Mouse (Mus musculus) heart, postnatal 36 days (tissue): ENCODE data around the gene Cldn13. TPM values are rescaled to one million over a fixed set of nuclear protein-coding genes. Genes with fewer than 3 reads are reported as not detected.
"Not testable (repeated sequence)": the region's sequence is repeated elsewhere in the genome, so short reads cannot be mapped to it uniquely, and the experiment has no call there.

Experiments used
- DNase-seq, 2 experiments: peaks; one replicate each; pipeline ENCODE4 v3.0.0; 2021 to 2022
- intact Hi-C: fragments of 180-260 bp; cut with DNase I; formaldehyde crosslinking; loops from one replicate; pipeline ENCODE4 v1.15.1; 2025
- total RNA-seq, 2 experiments: library from RNA; stranded (reverse); gene quantifications; 2 replicates each; pipeline ENCODE4 v1.2.3; 2021

Cldn13 gene
- total RNA-seq, 2 experiments from 2014 or later, result not detected

GRCm38 (mm10) chr5:134934666-134935065 is 19.3 kb upstream of the Cldn13 start:
- DNase-seq, result no peak
- intact Hi-C loops, result loop anchor here (1.0 kb wide), 1 partner anchor 31 kb away; no protein-coding TSS in a partner anchor

GRCm38 (mm10) chr5:134933686-134934085 is 18.4 kb upstream of the Cldn13 start:
- intact Hi-C loops, result loop anchor here (1.0 kb wide), 1 partner anchor 32 kb away; no protein-coding TSS in a partner anchor
- not testable (repeated sequence) for DNase-seq

- no peak for DNase-seq
- intact Hi-C loops, result no loop called here
Observed at GRCm38 (mm10) chr5:134933281-134933680, 18.0 kb upstream of the Cldn13 start.

- peak; percentile 58 to 59 for DNase-seq
- intact Hi-C loops, result no loop called here
Observed at GRCm38 (mm10) chr5:134932903-134933276, 17.6 kb upstream of the Cldn13 start.

GRCm38 (mm10) chr5:134932179-134932902 is 17.0 kb upstream of the Cldn13 start, which contains the start of gene Mettl27:
Gene Mettl27, plus strand, starts transcription at chr5:134932368.
- intact Hi-C loops, result no loop called here
- peak; percentile 83 to 85 for DNase-seq

GRCm38 (mm10) chr5:134929988-134930387 is 14.7 kb upstream of the Cldn13 start:
- intact Hi-C loops, result no loop called here
- no peak for DNase-seq

- intact Hi-C loops, result no loop called here
Observed at GRCm38 (mm10) chr5:134926726-134927125, 11.4 kb upstream of the Cldn13 start.

GRCm38 (mm10) chr5:134923141-134923540 is 7.8 kb upstream of the Cldn13 start:
- DNase-seq, result no peak
- intact Hi-C loops, result no loop called here

More at GRCm38 (mm10) chr5:134926726-134927125, 11.4 kb upstream of the Cldn13 start:
- no peak for DNase-seq

GRCm38 (mm10) chr5:134921106-134921505 is 5.8 kb upstream of the Cldn13 start:
- intact Hi-C loops, result no loop called here
- DNase-seq, result no peak

- intact Hi-C loops, result no loop called here
Observed at GRCm38 (mm10) chr5:134920106-134920687, 4.9 kb upstream of the Cldn13 start.

GRCm38 (mm10) chr5:134919097-134919496 is 3.8 kb upstream of the Cldn13 start:
- DNase-seq, result no peak
- intact Hi-C loops, result no loop called here

More at GRCm38 (mm10) chr5:134920106-134920687, 4.9 kb upstream of the Cldn13 start:
- DNase-seq, result no peak

GRCm38 (mm10) chr5:134918071-134918832 is 2.9 kb upstream of the Cldn13 start:
- peak; percentile 34 to 61 for DNase-seq
- intact Hi-C loops, result no loop called here

GRCm38 (mm10) chr5:134914510-134914909 is 816 bp downstream of the Cldn13 start:
- no peak for DNase-seq
- intact Hi-C loops, result no loop called here

- intact Hi-C loops, result no loop called here
Observed at GRCm38 (mm10) chr5:134913753-134914152, 1.6 kb downstream of the Cldn13 start.

GRCm38 (mm10) chr5:134913352-134913751 is 2.0 kb downstream of the Cldn13 start:
- DNase-seq, result no peak
- intact Hi-C loops, result no loop called here

More at GRCm38 (mm10) chr5:134913753-134914152, 1.6 kb downstream of the Cldn13 start:
- DNase-seq, result no peak

GRCm38 (mm10) chr5:134911901-134912300 is 3.4 kb downstream of the Cldn13 start:
- DNase-seq, result no peak
- intact Hi-C loops, result no loop called here

GRCm38 (mm10) chr5:134907135-134907534 is 8.2 kb downstream of the Cldn13 start:
- intact Hi-C loops, result loop anchor here (1.0 kb wide), 1 partner anchor 58 kb away; no protein-coding TSS in a partner anchor
- DNase-seq, result peak; percentile 91 to 95

GRCm38 (mm10) chr5:134906633-134907032 is 8.7 kb downstream of the Cldn13 start, which contains the start of gene Tmem270:
Gene Tmem270, minus strand, starts transcription at chr5:134906733.
- no peak for DNase-seq
- intact Hi-C loops, result loop anchor here (1.0 kb wide), 1 partner anchor 59 kb away; no protein-coding TSS in a partner anchor

GRCm38 (mm10) chr5:134901644-134902027 is 13.7 kb downstream of the Cldn13 start:
- no peak for DNase-seq
- intact Hi-C loops, result loop anchor here (1.0 to 5.0 kb wide), 5 partner anchors 19 to 407 kb away; no protein-coding TSS in a partner anchor

- DNase-seq, result peak; percentile 62 to 64
- intact Hi-C loops, result loop anchor here (1.0 to 5.0 kb wide), 5 partner anchors 19 to 406 kb away; no protein-coding TSS in a partner anchor
Observed at GRCm38 (mm10) chr5:134901012-134901643, 14.2 kb downstream of the Cldn13 start.
